Mouse (Mus musculus) stomach, embryonic 16.5 days (tissue): Measurements from ENCODE around the gene Tecta. TPM values are rescaled to one million over a fixed set of nuclear protein-coding genes. Genes with fewer than 3 reads are reported as not detected.
A peak's percentile ranks its signal among the peaks of the same experiment; 100 is the strongest.

Source experiments
- ATAC-seq: fragments of 200-750 bp; cut with Nextera tagmentation; 2 replicates; pipeline ENCODE4 v1.8.0; 2017; ENCODE audit warnings: moderate number of reproducible peaks, moderate TSS enrichment; ENCODE audit not compliant: insufficient read depth, low FRiP score
- H3K27ac ChIP-seq: fragments of 300-500 bp; sonication (generic); 2 replicates; pipeline ENCODE4 v1.5.1; 2014; ENCODE audit warnings: low read length
- H3K27me3 ChIP-seq: fragments of 300-500 bp; sonication (generic); 2 replicates; pipeline ENCODE4 v1.6.1; 2014; ENCODE audit warnings: low read length, control low read depth, mixed read lengths; ENCODE audit not compliant: control insufficient read depth, insufficient read depth
- H3K36me3 ChIP-seq: fragments of 300-500 bp; sonication (generic); 2 replicates; pipeline ENCODE4 v1.6.1; 2014; ENCODE audit warnings: low read length; ENCODE audit not compliant: control insufficient read depth, insufficient read depth
- H3K4me1 ChIP-seq: fragments of 300-500 bp; sonication (generic); 2 replicates; pipeline ENCODE4 v1.6.1; 2014; ENCODE audit warnings: low read length, control low read depth, mixed read lengths; ENCODE audit not compliant: control insufficient read depth, insufficient read depth
- H3K4me2 ChIP-seq: fragments of 300-500 bp; sonication (generic); 2 replicates; pipeline ENCODE4 v1.6.1; 2014; ENCODE audit warnings: low read depth, low read length, mixed read lengths
- H3K4me3 ChIP-seq: fragments of 300-500 bp; sonication (generic); replicated peaks from 2 replicates; pipeline ENCODE4 v1.5.1; 2014; ENCODE audit warnings: mild to moderate bottlenecking, low read length
- H3K9ac ChIP-seq: fragments of 300-500 bp; sonication (generic); 2 replicates; pipeline ENCODE4 v1.6.1; 2014; ENCODE audit warnings: low read length
- H3K9me3 ChIP-seq: fragments of 300-500 bp; sonication (generic); replicated peaks from 2 replicates; pipeline ENCODE4 v1.6.1; 2016; ENCODE audit warnings: low read length, control low read depth; ENCODE audit not compliant: control insufficient read depth
- WGBS: fragments of 180-500 bp; shearing (Covaris S2); extraction: QIAGEN DNeasy Blood & Tissue Kit; methylation state at CpG from one replicate; pipeline ENCODE4 v1.1.7; 2014; 5-methylcytosine and 5-hydroxymethylcytosine counted together
- polyA plus RNA-seq: library from polyadenylated mRNA; unstranded; fragments of >200 nt; fragmentation: Nextera tagmentation; extraction: Ambion mirVana; gene quantifications from 2 replicates; pipeline ENCODE4 v1.2.1, GENCODE M21; 2015

The Tecta gene
- polyA plus RNA-seq, 1 experiment from 2014 or later: 0.88 TPM

GRCm38 (mm10) chr9:42423649-42424048 lies 23.9 kb upstream of the Tecta start:
- no peak overlapping the region for H3K9ac ChIP-seq
- no peaks in the 10 kb centered on the region for H3K36me3 ChIP-seq
- H3K27me3 ChIP-seq: no peaks in the 10 kb centered on the region
- no peaks in the 10 kb centered on the region for H3K9me3 ChIP-seq
- H3K4me1 ChIP-seq: no peaks in the 10 kb centered on the region
- no peak overlapping the region for H3K27ac ChIP-seq
- ATAC-seq: no peak
- H3K4me3 ChIP-seq: no peak overlapping the region
- 72% methylated on average over 2 of the region's 2 CpGs for WGBS
- no peak overlapping the region for H3K4me2 ChIP-seq

- Histone ChIP-seq H3K36me3 (no peaks in the 10 kb centered on the region), H3K4me2 (no peak overlapping the region), H3K27ac (no peak overlapping the region), H3K9me3 (no peaks in the 10 kb centered on the region), H3K4me1 (no peaks in the 10 kb centered on the region), H3K27me3 (no peaks in the 10 kb centered on the region), H3K9ac (no peak overlapping the region), H3K4me3 (no peak overlapping the region)
- 79% methylated on average over 2 of the region's 2 CpGs for WGBS
- ATAC-seq: no peak
These were observed 20.0 kb upstream of the Tecta start for GRCm38 (mm10) chr9:42419687-42420086.

GRCm38 (mm10) chr9:42418786-42419185 lies 19.1 kb upstream of the Tecta start:
- no peak for ATAC-seq
- H3K9ac ChIP-seq: no peak overlapping the region
- H3K4me2 ChIP-seq: no peak overlapping the region
- no peaks in the 10 kb centered on the region for H3K9me3 ChIP-seq
- no peaks in the 10 kb centered on the region for H3K36me3 ChIP-seq
- no peaks in the 10 kb centered on the region for H3K27me3 ChIP-seq
- no peak overlapping the region for H3K27ac ChIP-seq
- WGBS: 81% methylated on average over 5 of the region's 5 CpGs
- no peak overlapping the region for H3K4me3 ChIP-seq
- H3K4me1 ChIP-seq: no peaks in the 10 kb centered on the region

GRCm38 (mm10) chr9:42417352-42417952 lies 17.7 kb upstream of the Tecta start:
- H3K27me3 ChIP-seq: no peaks in the 10 kb centered on the region
- peaks cover 6% of the 10 kb centered on the region for H3K4me1 ChIP-seq
- no peak overlapping the region; the same call in 1 of the 2 replicates for H3K27ac ChIP-seq
- no peaks in the 10 kb centered on the region for H3K9me3 ChIP-seq
- H3K36me3 ChIP-seq: no peaks in the 10 kb centered on the region
- H3K4me3 ChIP-seq: no peak overlapping the region
- ATAC-seq: peak; percentile 60
- 64% methylated on average over 12 of the region's 12 CpGs for WGBS
- no peak overlapping the region for H3K4me2 ChIP-seq
- no peak overlapping the region for H3K9ac ChIP-seq

GRCm38 (mm10) chr9:42415184-42415583 lies 15.5 kb upstream of the Tecta start:
- no peak overlapping the region for H3K4me3 ChIP-seq
- H3K9ac ChIP-seq: no peak overlapping the region
- H3K9me3 ChIP-seq: no peaks in the 10 kb centered on the region
- no peaks in the 10 kb centered on the region for H3K27me3 ChIP-seq
- no peak overlapping the region for H3K27ac ChIP-seq
- no peak for ATAC-seq
- no peak overlapping the region for H3K4me2 ChIP-seq
- no peaks in the 10 kb centered on the region; the same call in 1 of the 2 replicates for H3K36me3 ChIP-seq
- H3K4me1 ChIP-seq: peaks cover 6% of the 10 kb centered on the region
- WGBS: 16% methylated on average over 1 of the region's 1 CpGs

GRCm38 (mm10) chr9:42413345-42413744 lies 13.6 kb upstream of the Tecta start:
- Histone ChIP-seq H3K4me3 (no peak overlapping the region), H3K4me1 (peaks cover 6% of the 10 kb centered on the region), H3K36me3 (no peaks in the 10 kb centered on the region; the same call in 1 of the 2 replicates), H3K27ac (no peak overlapping the region), H3K9ac (no peak overlapping the region), H3K9me3 (no peaks in the 10 kb centered on the region), H3K27me3 (no peaks in the 10 kb centered on the region), H3K4me2 (no peak overlapping the region)
- 67% methylated on average over 12 of the region's 12 CpGs for WGBS
- no peak for ATAC-seq

- Histone ChIP-seq H3K9me3 (no peaks in the 10 kb centered on the region), H3K27me3 (no peaks in the 10 kb centered on the region), H3K27ac (no peak overlapping the region), H3K36me3 (no peaks in the 10 kb centered on the region; the same call in 1 of the 2 replicates), H3K9ac (no peak overlapping the region), H3K4me1 (peaks cover 6% of the 10 kb centered on the region), H3K4me3 (no peak overlapping the region), H3K4me2 (no peak overlapping the region)
- 78% methylated on average over 6 of the region's 6 CpGs for WGBS
- ATAC-seq: no peak
These were observed 11.6 kb upstream of the Tecta start for GRCm38 (mm10) chr9:42411296-42411695.

GRCm38 (mm10) chr9:42405736-42406135 lies 6.0 kb upstream of the Tecta start:
- 64% methylated on average over 4 of the region's 4 CpGs for WGBS
- Histone ChIP-seq H3K4me3 (no peak overlapping the region), H3K27me3 (no peaks in the 10 kb centered on the region), H3K9me3 (no peaks in the 10 kb centered on the region), H3K4me1 (no peaks in the 10 kb centered on the region), H3K36me3 (no peaks in the 10 kb centered on the region), H3K4me2 (no peak overlapping the region), H3K9ac (no peak overlapping the region), H3K27ac (no peak overlapping the region)
- no peak for ATAC-seq

GRCm38 (mm10) chr9:42401486-42401885 lies 1.8 kb upstream of the Tecta start:
- H3K27me3 ChIP-seq: no peaks in the 10 kb centered on the region
- no peaks in the 10 kb centered on the region for H3K36me3 ChIP-seq
- H3K9ac ChIP-seq: no peak overlapping the region
- no peak overlapping the region for H3K4me2 ChIP-seq
- H3K4me1 ChIP-seq: no peaks in the 10 kb centered on the region
- no peak overlapping the region for H3K4me3 ChIP-seq
- no peaks in the 10 kb centered on the region for H3K9me3 ChIP-seq
- no peak for ATAC-seq
- WGBS: 88% methylated on average over 6 of the region's 6 CpGs
- no peak overlapping the region for H3K27ac ChIP-seq
